8 mouse cellular contexts compared by ENCODE assay signal in the genomic region with DNA sequence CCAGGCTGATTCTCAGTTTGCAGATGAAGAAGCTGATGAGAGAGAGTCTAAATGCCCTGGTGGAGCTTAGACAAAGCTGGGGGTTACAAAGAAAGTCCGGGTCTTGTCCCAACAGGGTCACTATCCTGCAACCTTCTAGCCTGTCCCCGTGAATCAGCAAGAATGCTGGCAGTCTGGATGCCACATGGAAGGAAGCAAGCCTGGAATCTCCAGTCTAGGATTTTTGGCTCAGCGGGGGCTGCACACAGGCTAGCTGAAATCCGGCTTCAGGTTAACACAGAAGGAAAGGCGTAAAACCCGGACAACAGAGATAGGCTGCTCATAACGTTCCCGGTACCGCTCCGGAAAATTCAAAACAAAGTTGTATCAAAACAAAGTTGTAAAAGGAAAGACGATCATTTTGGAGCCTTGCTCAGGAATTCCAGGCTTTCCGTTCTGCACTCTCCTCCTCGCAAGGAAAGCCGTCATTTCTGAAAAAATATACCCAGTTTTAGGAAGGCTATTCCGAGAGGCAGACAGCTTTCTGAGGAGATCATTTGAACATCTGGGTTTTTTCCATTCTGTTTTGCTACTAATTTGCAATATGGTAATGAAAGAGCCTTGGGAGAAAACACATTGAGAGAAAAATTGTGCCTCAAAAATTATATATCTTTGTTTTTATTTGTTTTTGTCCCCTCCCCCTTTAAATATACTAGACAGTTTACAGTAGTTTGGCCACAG.
DNase-seq lines count a peak whose midpoint lies in the region; ATAC-seq and TF ChIP-seq lines count a peak whose summit lies in the region.

No protein-coding gene starts in this region.

- H3K4me3 ChIP-seq in forebrain, embryonic 10.5 days = no peak overlapping the region
- no peak overlapping the region for H3K4me3 ChIP-seq in forebrain, embryonic 16.5 days (replicated peaks; ENCODE audit: low read length)
- H3K4me3 ChIP-seq in C2C12 (ENCODE audit: insufficient read depth, poor library complexity, severe bottlenecking) = no peak overlapping the region
- H3K4me3 ChIP-seq in limb, embryonic 14.5 days (replicated peaks; ENCODE audit: low read length) = peak overlapping the region; percentile 30

- no peak for TF ChIP-seq POLR2A in limb, embryonic 14.5 days (IDR thresholded peaks at IDR 0.05; ENCODE audit: borderline replicate concordance, extremely low read depth, insufficient read depth, insufficient read length)

- 0 out of 2 replicates have a peak, but pooled peaks cover 3% of the 10 kb centered on the region for H3K4me1 ChIP-seq in forebrain, embryonic 10.5 days
- no peaks in the 10 kb centered on the region for H3K4me1 ChIP-seq in forebrain, embryonic 16.5 days (replicated peaks; ENCODE audit: control insufficient read depth, insufficient read depth, low read length)
- H3K4me1 ChIP-seq in limb, embryonic 14.5 days (ENCODE audit: control insufficient read depth, insufficient read depth, low read length) = peaks cover 2% of the 10 kb centered on the region; the same call in 1 of the 2 replicates

- no peaks in the 10 kb centered on the region for H3K36me3 ChIP-seq in forebrain, embryonic 10.5 days (replicated peaks)
- no peaks in the 10 kb centered on the region for H3K36me3 ChIP-seq in forebrain, embryonic 16.5 days (ENCODE audit: control insufficient read depth, insufficient read depth)
- H3K36me3 ChIP-seq in C2C12 (ENCODE audit: control insufficient read depth, insufficient read depth) = no peaks in the 10 kb centered on the region
- no peaks in the 10 kb centered on the region for H3K36me3 ChIP-seq in limb, embryonic 14.5 days (ENCODE audit: control insufficient read depth, insufficient read depth, low read length)

- H3K9ac ChIP-seq in forebrain, embryonic 16.5 days (replicated peaks; ENCODE audit: low read depth, low read length) = no peak overlapping the region
- H3K9ac ChIP-seq in limb, embryonic 14.5 days (ENCODE audit: low read depth, low read length, severe bottlenecking) = peak overlapping the region; percentile 38

- no peaks in the 10 kb centered on the region for H3K79me3 ChIP-seq in C2C12 (ENCODE audit: low read depth)

- H3K9me3 ChIP-seq in forebrain, embryonic 10.5 days = no peaks in the 10 kb centered on the region
- H3K9me3 ChIP-seq in forebrain, embryonic 16.5 days (ENCODE audit: control insufficient read depth, low read length) = no peaks in the 10 kb centered on the region
- H3K9me3 ChIP-seq in limb, embryonic 14.5 days (ENCODE audit: control insufficient read depth, low read length) = no peaks in the 10 kb centered on the region

- peak overlapping the region; percentile 51; the same call in 1 of the 2 replicates for H3K27ac ChIP-seq in forebrain, embryonic 10.5 days
- H3K27ac ChIP-seq in forebrain, embryonic 16.5 days (ENCODE audit: low read length) = no peak overlapping the region
- H3K27ac ChIP-seq in limb, embryonic 14.5 days (replicated peaks; ENCODE audit: low read depth, low read length) = peak overlapping the region; percentile 65

- no peak for TF ChIP-seq CTCF in C2C12 (IDR thresholded peaks at IDR 0.05; ENCODE audit: control insufficient read depth, insufficient read depth, insufficient read length)

- H3K4me2 ChIP-seq in forebrain, embryonic 16.5 days (ENCODE audit: low read length) = no peak overlapping the region
- peak overlapping the region; percentile 43 for H3K4me2 ChIP-seq in limb, embryonic 14.5 days (replicated peaks; ENCODE audit: low read depth, low read length, severe bottlenecking)

- H3K27me3 ChIP-seq in forebrain, embryonic 10.5 days (ENCODE audit: poor library complexity, severe bottlenecking) = no peaks in the 10 kb centered on the region
- H3K27me3 ChIP-seq in forebrain, embryonic 16.5 days (replicated peaks; ENCODE audit: control insufficient read depth, insufficient read depth, low read length) = no peaks in the 10 kb centered on the region
- no peaks in the 10 kb centered on the region for H3K27me3 ChIP-seq in C2C12 (ENCODE audit: control insufficient read depth, insufficient read depth, insufficient read length)
- H3K27me3 ChIP-seq in limb, embryonic 14.5 days (ENCODE audit: control insufficient read depth, insufficient read depth, low read length) = no peaks in the 10 kb centered on the region

- WGBS in forebrain, embryonic 10.5 days = 68% methylated on average over 15 of the region's 15 CpGs
- 72% methylated on average over 15 of the region's 15 CpGs for WGBS in forebrain, embryonic 16.5 days
- WGBS in limb, embryonic 14.5 days = 9% methylated on average over 15 of the region's 15 CpGs

- no peaks in the 10 kb centered on the region for H3K79me2 ChIP-seq in C2C12 (ENCODE audit: control insufficient read depth, insufficient read depth)

- ATAC-seq in forebrain, embryonic 16.5 days = no peak
- peak; percentile 62; the same call in 1 of the 2 replicates for ATAC-seq in limb, embryonic 14.5 days (ENCODE audit: low FRiP score, low read depth)

- peak; percentile 27 for DNase-seq in forebrain, embryonic 10.5 days (ENCODE audit: extremely low spot score, low spot score)
- DNase-seq in fibroblast of lung, adult 2 months (ENCODE audit: low read depth) = peak; percentile 15
- DNase-seq in heart, postnatal 4 days = peak; percentile 52
- DNase-seq in limb, embryonic 14.5 days (ENCODE audit: low spot score) = peak; percentile 48
- DNase-seq in testis, postnatal 10 days (ENCODE audit: low spot score) = peak; percentile 48
- no peak for DNase-seq in c-Kit-positive CD71-positive TER-119-positive erythroid progenitor cells, embryonic 14.5 days (ENCODE audit: low spot score)

- peak overlapping the region; percentile 4 for H3ac ChIP-seq in C2C12 (ENCODE audit: control insufficient read depth, insufficient read length, low read depth)

TF ChIP-seq in C2C12, 6 proteins besides CTCF, POLR2A, EP300 and RAD21:
- no peak for TF ChIP-seq FOSL1 (IDR thresholded peaks at IDR 0.05; ENCODE audit: insufficient read depth, low read length, poor library complexity, severe bottlenecking)
- peak; percentile 65 for TF ChIP-seq MAX (IDR thresholded peaks at IDR 0.05)
TF ChIP-seq in C2C12: peak in this region for 1.
